Mouse (Mus musculus) testis, adult 2 months (tissue): ENCODE measurements around the gene Rbms2. TPM values are rescaled to one million over a fixed set of nuclear protein-coding genes. Genes with fewer than 3 reads are reported as not detected.

ENCODE experiments used
- H3K27ac ChIP-seq: fragments of 200-500 bp; 2 replicates; pipeline ENCODE4 v1.5.1; 2012; ENCODE audit warnings: low read depth, low read length; ENCODE audit not compliant: control insufficient read depth, insufficient read depth
- H3K27me3 ChIP-seq: fragments of 200-500 bp; 2 replicates; pipeline ENCODE4 v1.6.1; 2012; ENCODE audit warnings: mild to moderate bottlenecking, low read length, moderate library complexity; ENCODE audit not compliant: control insufficient read depth, insufficient read depth
- H3K36me3 ChIP-seq: fragments of 200-500 bp; 2 replicates; pipeline ENCODE4 v1.6.1; 2012; ENCODE audit warnings: mild to moderate bottlenecking, low read length; ENCODE audit not compliant: control insufficient read depth, insufficient read depth
- H3K4me1 ChIP-seq: fragments of 200-500 bp; 2 replicates; pipeline ENCODE4 v1.6.1; 2012; ENCODE audit warnings: low read length; ENCODE audit not compliant: control insufficient read depth, insufficient read depth
- H3K4me3 ChIP-seq: fragments of 200-500 bp; 2 replicates; pipeline ENCODE4 v1.5.1; 2012; ENCODE audit warnings: low read depth, mild to moderate bottlenecking, low read length, moderate library complexity, mixed read lengths; ENCODE audit not compliant: control insufficient read depth
- CTCF ChIP-seq: fragments of 200-500 bp; IDR thresholded peaks from 2 replicates; pipeline ENCODE4 v1.5.1; 2012; ENCODE audit warnings: low read depth, mild to moderate bottlenecking, inconsistent platforms, low read length, moderate library complexity; ENCODE audit not compliant: control insufficient read depth, insufficient read depth, insufficient replicate concordance
- POLR2A ChIP-seq: fragments of 200-500 bp; IDR thresholded peaks from 2 replicates; pipeline ENCODE4 v1.6.1; 2012; ENCODE audit warnings: low read depth, mild to moderate bottlenecking, inconsistent platforms, low read length, moderate library complexity; ENCODE audit not compliant: control insufficient read depth
- polyA plus RNA-seq: library from polyadenylated mRNA; depleted of rRNA; stranded (reverse); fragments of >200 nt; gene quantifications from 2 replicates; pipeline ENCODE4 v1.2.3, GENCODE M21; 2012; rRNA removed

The Rbms2 gene
- 17.3 and 19.4 TPM in 2 replicates for polyA plus RNA-seq

DNA sequence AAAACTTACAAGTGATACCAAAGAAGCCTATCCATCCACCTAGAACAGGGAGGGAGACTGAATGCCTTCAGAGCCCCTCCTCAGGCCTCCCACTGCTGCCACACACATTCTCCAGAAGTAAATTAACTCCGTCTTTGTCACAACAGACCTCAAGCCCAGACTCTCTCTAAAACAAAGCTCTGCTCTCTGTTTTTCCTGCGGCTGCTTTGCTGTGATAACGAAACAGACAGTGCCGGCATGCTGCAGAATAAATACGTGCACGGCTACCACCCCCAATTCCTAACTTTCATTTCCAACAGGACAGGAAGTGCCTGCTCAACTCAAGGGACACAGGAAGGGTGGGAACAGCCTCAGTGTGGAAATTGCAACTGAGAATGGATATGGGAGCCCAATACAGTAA is at the start of gene Rbms2:
Gene Rbms2 (minus strand): TSS at position 309 of the 400 bp plus-strand sequence.
- H3K4me3 ChIP-seq, result peak within 1 kb of the TSS; percentile 6
- no peaks in the 10 kb centered on the region for H3K36me3 ChIP-seq
- H3K27ac ChIP-seq, result peak within 1 kb of the TSS; percentile 32
- no peaks in the 10 kb centered on the region for H3K4me1 ChIP-seq
- no peaks in the 10 kb centered on the region for H3K27me3 ChIP-seq
- TF ChIP-seq CTCF (no peak), POLR2A (no peak)

DNA sequence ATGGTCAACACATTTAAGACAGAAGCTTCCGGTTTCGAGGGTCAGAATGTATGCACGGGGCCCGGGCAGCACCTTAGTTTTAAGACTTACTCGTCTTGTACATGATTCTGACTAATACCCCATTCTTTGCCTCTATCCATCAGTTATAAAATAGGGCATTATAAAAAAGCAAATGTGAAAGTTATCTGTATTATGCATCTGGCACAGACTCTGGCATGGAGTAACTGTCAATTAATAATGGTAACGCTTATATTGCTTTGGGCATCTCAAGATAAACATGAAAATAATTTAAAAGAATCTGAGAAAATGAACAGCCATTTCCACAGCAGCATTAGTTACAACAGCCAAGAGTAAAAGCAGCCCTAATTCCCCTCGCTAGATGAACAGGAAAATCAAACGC is 47.9 kb upstream of the Rbms2 start:
- Histone ChIP-seq H3K4me3 (no peak overlapping the region), H3K36me3 (no peaks in the 10 kb centered on the region), H3K4me1 (peaks cover 16% of the 10 kb centered on the region), H3K27ac (no peak overlapping the region), H3K27me3 (no peaks in the 10 kb centered on the region)
- no peak for TF ChIP-seq POLR2A
- no peak for TF ChIP-seq CTCF

DNA sequence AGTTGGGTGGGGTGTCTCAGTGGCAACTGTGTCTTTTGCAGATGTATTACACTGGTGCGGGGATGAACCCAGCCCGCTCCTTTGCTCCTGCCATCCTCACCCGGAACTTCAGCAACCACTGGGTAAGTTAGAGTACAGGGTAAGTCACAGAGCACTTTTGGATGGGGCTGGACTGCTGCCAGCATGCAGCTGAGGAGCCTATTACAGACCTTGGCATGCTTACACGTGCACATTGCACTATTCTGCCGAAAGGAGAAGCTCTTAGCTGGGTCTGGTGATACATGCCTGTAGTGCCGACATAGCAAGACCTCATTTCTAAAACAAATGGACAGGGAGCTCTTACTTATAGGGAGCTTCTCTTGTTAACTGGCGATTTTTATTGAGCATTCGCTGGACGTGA is 47.5 kb upstream of the Rbms2 start:
- H3K4me1 ChIP-seq, result peaks cover 13% of the 10 kb centered on the region
- H3K27ac ChIP-seq, result no peak overlapping the region
- H3K36me3 ChIP-seq, result no peaks in the 10 kb centered on the region
- H3K4me3 ChIP-seq, result no peak overlapping the region
- TF ChIP-seq CTCF (no peak), POLR2A (no peak)
- no peaks in the 10 kb centered on the region for H3K27me3 ChIP-seq

DNA sequence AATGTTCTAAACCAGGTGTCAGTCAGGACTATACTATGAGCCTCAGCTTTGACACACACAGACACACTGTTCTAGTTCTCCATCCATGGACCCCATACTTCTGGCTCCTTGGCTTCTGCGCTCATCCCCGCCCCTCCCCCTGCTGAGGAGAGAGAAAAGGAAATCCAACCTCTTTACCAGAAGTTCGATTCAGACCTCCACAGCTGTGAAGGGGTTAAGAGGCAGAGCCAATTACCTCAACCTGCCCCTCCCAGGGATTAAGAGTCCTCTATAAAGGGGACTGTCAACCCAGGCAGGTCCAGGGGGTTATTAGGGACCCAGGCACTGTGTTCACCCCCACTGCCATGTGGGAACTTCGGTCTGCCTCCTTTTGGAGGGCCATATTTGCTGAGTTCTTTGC is 45.4 kb upstream of the Rbms2 start, which contains the start of gene Mip:
Gene Mip (plus strand): TSS at position 301 of the 400 bp plus-strand sequence.
- Histone ChIP-seq H3K4me3 (no peak within 1 kb of the TSS), H3K27ac (no peak within 1 kb of the TSS), H3K27me3 (no peaks in the 10 kb centered on the region), H3K36me3 (no peaks in the 10 kb centered on the region), H3K4me1 (peaks cover 10% of the 10 kb centered on the region)
- TF ChIP-seq POLR2A, result no peak
- no peak for TF ChIP-seq CTCF

DNA sequence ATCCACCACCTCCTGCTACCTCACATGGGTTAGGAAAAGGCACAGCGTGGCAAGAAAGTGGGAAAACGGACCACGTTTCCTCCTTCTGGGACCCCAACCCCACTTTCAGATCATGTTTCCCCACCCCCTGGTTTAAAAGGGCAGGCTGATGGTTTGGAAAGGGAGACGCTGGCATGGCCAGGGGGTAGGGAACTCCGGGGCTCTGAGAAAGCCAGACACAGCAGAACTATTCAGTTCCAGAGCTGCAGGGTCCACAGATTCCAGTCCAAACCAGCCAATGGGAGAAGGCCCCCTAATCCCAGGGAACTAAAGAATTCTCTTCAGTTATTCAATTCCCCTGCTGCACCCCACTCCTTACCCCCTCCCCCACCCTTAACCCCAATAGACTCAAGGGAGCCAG is 45.0 kb upstream of the Rbms2 start:
- no peak for TF ChIP-seq POLR2A
- TF ChIP-seq CTCF, result no peak
- H3K27me3 ChIP-seq, result no peaks in the 10 kb centered on the region
- no peak overlapping the region for H3K4me3 ChIP-seq
- no peaks in the 10 kb centered on the region for H3K36me3 ChIP-seq
- peaks cover 10% of the 10 kb centered on the region for H3K4me1 ChIP-seq
- H3K27ac ChIP-seq, result no peak overlapping the region

DNA sequence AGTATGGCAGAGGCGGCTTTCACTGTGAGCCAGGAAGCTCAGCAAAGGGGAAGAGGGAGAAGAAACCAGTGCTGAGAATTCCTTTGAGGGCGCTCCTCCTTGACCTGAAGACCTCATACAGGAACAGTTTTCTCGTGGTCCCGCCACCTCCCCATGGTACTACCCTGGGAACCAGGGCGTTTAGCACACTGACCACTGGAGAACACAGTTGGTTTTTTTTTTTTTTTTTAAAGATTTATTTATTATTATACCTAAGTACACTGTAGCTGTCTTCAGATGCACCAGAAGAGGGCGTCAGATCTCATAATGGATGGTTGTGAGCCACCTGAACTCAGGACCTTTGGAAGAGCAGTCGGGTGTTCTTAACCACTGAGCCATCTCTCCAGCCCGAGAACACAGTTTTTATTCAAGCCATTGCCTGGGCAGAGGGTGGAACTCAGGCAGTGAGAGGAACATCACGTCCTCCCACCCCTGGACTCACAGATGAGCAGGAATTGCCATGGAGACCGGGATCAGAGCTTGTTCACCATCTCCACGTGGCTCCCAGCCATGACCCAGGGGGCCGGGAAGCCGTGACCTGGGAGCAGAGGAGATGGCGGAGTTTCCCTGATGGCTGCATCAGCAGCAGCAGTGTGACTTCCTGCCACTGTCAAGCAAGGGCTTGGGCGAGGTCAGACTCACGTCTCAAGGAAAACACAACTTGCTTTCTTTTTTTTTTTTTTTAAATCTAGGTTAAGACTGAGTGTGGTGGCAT is 41.6 kb upstream of the Rbms2 start:
- Histone ChIP-seq H3K27me3 (no peaks in the 10 kb centered on the region), H3K27ac (no peak overlapping the region), H3K4me3 (no peak overlapping the region), H3K36me3 (no peaks in the 10 kb centered on the region), H3K4me1 (peaks cover 10% of the 10 kb centered on the region)
- TF ChIP-seq CTCF (no peak), POLR2A (no peak)

DNA sequence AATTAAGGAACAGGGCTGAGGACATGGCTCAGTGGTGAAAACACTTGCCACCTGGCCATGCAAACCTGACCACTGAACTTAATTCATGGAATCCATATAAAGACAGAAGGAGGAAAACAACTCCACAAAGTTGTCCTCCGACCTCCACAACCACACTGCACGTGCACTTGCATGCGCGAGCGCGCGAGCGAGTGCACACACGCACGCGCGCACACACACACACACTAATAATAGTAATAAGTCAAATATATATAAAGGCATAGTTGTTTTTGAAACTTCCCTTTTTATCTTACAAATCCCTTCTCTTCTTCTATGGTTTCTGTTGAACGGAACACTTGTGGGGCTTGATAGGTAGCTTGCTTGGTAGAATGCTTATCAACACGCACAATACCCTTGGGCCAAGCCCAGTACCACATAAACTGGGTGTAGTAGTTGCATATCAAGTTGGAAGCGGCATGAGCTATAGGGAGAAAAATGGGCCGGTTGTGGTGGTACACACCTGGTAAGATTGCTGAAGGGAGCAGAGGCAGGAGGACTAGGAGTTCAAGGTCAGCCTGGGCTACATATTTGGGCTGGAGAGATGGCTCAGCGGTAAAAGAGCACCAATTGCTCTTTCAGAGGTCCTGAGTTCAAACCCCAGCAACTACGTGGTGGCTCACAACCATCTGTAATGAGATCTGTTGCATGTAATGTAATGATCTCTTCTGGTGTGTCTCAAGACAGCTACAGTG is 38.5 kb upstream of the Rbms2 start:
- no peak overlapping the region for H3K4me3 ChIP-seq
- TF ChIP-seq CTCF (no peak), POLR2A (no peak)
- no peaks in the 10 kb centered on the region for H3K36me3 ChIP-seq
- no peaks in the 10 kb centered on the region; the same call in none of the 2 replicates for H3K4me1 ChIP-seq
- H3K27me3 ChIP-seq, result no peaks in the 10 kb centered on the region
- H3K27ac ChIP-seq, result no peak overlapping the region
